Mouse (Mus musculus): ENCODE data around the gene Ep300. TPM values are rescaled to one million over a fixed set of nuclear protein-coding genes. Genes with fewer than 3 reads are reported as not detected.

The Ep300 gene
- polyA plus RNA-seq, 1 experiment from 2014 or later: 19.8 TPM

DNA sequence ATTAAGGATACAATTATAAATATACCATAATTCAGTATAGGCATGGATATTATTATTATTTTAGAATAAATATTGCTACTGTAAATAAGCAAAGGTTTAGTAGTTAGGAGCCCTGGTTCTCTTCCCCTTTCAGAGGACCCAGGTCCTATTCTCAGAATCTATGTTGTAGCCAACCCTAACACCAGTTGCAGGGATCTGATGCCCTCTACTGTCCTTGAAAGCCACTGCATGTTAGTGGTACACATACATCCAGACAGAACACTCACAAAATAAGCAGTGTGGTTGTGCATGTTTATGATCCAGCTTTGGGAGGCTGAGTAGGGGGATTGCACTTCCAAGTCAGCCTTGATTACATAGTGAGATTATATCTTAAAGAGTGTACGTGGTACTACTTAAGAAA lies 21.5 kb downstream of the Ep300 start:
- H3K36me3 ChIP-seq (replicated peaks): peaks cover 92% of the 10 kb centered on the region
- DNase-seq (ENCODE audit: extremely low spot score, low spot score): no peak

DNA sequence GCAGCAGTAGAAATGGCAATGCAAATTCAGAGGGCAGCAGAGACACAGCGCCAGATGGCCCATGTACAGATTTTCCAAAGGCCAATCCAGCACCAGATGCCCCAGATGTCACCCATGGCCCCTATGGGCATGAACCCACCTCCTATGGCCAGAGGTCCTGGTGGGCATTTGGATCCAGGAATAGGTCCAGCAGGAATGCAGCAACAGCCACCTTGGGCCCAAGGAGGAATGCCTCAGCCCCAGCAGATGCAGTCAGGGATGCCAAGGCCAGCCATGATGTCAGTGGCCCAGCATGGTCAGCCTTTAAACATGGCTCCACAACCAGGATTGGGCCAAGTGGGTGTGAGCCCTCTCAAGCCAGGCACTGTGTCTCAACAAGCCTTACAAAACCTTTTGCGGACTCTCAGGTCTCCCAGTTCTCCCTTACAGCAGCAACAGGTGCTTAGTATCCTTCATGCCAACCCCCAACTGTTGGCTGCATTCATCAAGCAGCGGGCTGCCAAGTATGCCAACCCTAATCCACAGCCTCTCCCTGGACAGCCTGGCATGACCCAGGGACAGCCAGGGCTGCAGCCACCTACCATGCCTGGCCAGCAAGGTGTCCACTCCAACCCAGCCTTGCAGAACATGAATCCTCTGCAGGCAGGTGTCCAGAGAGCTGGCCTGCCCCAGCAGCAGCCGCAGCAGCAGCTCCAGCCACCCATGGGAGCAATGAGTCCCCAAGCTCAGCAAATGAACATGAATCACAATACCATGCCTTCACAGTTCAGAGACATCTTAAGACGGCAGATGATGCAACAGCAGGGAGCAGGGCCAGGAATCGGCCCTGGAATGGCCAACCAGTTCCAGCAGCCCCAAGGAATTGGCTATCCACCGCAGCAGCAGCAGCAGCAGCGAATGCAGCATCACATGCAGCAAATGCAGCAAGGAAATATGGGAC lies 64.6 kb downstream of the Ep300 start:
- no peaks in the 10 kb centered on the region for H3K27me3 ChIP-seq (ENCODE audit: poor library complexity, severe bottlenecking)

More for the DNA sequence above, 21.5 kb downstream of the Ep300 start:
- no peaks in the 10 kb centered on the region for H3K4me1 ChIP-seq
- H3K27ac ChIP-seq: no peak overlapping the region
- H3K9me3 ChIP-seq: no peaks in the 10 kb centered on the region
- 90% methylated on average over 1 of the region's 1 CpGs for WGBS
- no peaks in the 10 kb centered on the region for H3K27me3 ChIP-seq (ENCODE audit: poor library complexity, severe bottlenecking)
- H3K4me3 ChIP-seq: no peak overlapping the region

DNA sequence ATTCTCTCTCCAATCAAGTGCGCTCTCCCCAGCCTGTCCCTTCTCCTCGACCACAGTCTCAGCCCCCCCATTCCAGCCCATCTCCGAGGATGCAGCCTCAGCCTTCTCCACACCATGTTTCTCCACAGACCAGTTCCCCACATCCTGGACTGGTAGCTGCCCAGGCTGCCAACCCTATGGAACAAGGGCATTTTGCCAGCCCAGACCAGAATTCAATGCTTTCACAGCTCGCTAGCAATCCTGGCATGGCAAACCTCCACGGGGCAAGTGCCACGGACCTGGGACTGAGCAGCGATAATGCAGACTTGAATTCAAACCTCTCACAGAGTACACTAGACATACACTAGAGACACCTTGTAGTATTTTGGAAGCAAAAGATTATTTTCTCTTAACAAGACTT lies 65.5 kb downstream of the Ep300 start:
- WGBS: 92% methylated on average over 7 of the region's 7 CpGs
- Histone ChIP-seq H3K27me3 (ENCODE audit: poor library complexity, severe bottlenecking) (no peaks in the 10 kb centered on the region), H3K9me3 (no peaks in the 10 kb centered on the region), H3K36me3 (replicated peaks) (peaks cover 71% of the 10 kb centered on the region), H3K27ac (no peak overlapping the region), H3K4me1 (no peaks in the 10 kb centered on the region), H3K4me3 (no peak overlapping the region)
- DNase-seq (ENCODE audit: extremely low spot score, low spot score): no peak

More for the DNA sequence above, 64.6 kb downstream of the Ep300 start:
- peaks cover 80% of the 10 kb centered on the region for H3K36me3 ChIP-seq (replicated peaks)
- no peaks in the 10 kb centered on the region for H3K9me3 ChIP-seq
- WGBS: 93% methylated on average over 8 of the region's 8 CpGs
- no peaks in the 10 kb centered on the region for H3K4me1 ChIP-seq
- no peak overlapping the region for H3K27ac ChIP-seq
- DNase-seq (ENCODE audit: extremely low spot score, low spot score): no peak
- no peak overlapping the region for H3K4me3 ChIP-seq

DNA sequence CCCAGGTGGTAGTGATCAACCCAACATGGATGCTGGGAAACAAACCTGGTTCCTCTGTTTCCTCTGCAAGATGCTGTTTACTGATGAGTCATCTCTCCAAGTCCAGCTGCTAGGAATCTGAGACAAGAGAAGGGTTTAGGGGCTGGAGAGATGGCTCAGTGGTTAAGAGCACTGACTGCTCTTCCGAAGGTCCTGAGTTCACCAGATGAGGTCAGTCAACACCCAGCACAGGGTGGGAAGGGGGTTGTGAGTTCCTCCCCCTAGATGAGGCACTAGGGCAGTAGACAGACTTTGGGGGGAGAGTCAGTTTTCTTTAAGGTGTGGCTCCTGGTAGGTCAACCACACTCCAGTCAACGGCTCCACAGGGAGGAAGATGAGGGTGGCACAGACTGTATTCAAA lies 76.5 kb downstream of the Ep300 start:
- Histone ChIP-seq H3K4me1 (peaks cover 10% of the 10 kb centered on the region), H3K9me3 (no peaks in the 10 kb centered on the region), H3K27me3 (ENCODE audit: poor library complexity, severe bottlenecking) (no peaks in the 10 kb centered on the region), H3K36me3 (replicated peaks) (no peaks in the 10 kb centered on the region), H3K27ac (no peak overlapping the region), H3K4me3 (no peak overlapping the region)
- 93% methylated on average over 2 of the region's 2 CpGs for WGBS
- no peak for DNase-seq (ENCODE audit: extremely low spot score, low spot score)

DNA sequence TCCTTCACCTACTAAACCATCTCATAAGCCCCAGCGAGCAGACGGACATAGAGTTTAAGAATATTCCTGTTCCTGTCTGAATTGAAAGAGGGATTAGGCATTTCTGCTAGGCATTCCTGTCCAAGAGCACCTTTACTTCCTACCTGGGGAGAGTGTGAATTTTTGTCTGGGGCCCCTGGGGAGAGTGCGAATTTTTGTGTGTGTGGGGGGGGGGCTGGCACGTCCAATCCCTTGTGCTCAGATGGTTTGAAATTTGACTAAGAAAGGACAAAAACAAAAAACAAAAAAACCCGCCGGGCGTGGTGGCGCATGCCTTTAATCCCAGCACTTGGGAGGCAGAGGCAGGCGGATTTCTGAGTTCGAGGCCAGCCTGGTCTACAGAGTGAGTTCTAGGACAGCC lies 78.1 kb downstream of the Ep300 start:
- H3K36me3 ChIP-seq (replicated peaks): peaks cover 16% of the 10 kb centered on the region
- peak overlapping the region; percentile 87; the same call in 1 of the 2 replicates for H3K27ac ChIP-seq
- peak overlapping the region; percentile 93 for H3K4me3 ChIP-seq
- H3K27me3 ChIP-seq (ENCODE audit: poor library complexity, severe bottlenecking): no peaks in the 10 kb centered on the region
- no peaks in the 10 kb centered on the region for H3K9me3 ChIP-seq
- no peak for DNase-seq (ENCODE audit: extremely low spot score, low spot score)
- H3K4me1 ChIP-seq: peaks cover 10% of the 10 kb centered on the region
- whole genome bisulfite sequencing: 64% methylated on average over 10 of the region's 10 CpGs

DNA sequence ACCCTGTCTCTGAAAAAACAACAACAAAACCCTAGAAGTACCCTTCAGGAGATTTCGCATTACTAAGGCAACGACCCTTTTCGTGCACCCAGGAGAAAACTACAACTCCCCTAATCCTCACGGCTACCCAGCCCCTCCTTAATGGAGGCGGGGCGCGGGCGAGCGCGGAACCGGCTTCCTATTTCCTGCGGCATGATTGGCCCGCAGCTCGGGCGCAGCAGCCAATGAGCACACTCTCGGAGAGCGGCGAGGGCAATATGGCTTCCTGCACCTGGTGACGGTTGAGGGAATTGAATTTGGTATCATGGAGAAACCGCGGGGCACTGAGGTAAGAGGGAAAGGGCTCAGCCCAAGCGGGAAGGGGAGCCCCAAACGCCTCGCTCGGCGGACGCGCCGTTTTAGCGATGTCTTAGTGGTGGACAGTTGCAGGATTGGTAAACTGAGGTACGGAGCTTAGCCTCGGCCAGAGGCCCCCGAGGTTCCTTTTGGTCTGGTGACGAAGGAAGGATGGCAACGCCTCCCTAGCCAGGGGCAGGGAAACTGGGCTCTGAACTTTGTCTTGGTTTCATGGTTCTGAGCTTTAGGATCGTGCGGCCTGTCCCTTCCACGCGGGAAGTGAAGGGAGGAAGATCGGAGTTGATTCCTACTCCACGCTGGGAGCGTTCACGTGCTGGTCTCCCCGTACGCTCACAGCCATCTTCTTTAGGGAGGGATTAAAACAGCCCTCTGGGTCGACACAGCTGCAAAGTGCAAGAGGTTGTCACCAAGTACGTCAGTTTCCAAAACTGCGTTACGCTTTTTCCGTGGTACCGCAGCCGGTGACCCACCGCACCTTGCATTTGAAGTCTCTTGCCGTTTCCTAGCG lies 78.8 kb downstream of the Ep300 start, which contains the start of gene L3mbtl2:
L3mbtl2 (plus strand) TSS at position 193 of the 865 bp plus-strand sequence.
- DNase-seq (ENCODE audit: extremely low spot score, low spot score): peak; percentile 91
- WGBS: 1% methylated on average over 55 of the region's 55 CpGs
- peaks cover 10% of the 10 kb centered on the region for H3K4me1 ChIP-seq
- H3K36me3 ChIP-seq (replicated peaks): peaks cover 22% of the 10 kb centered on the region
- H3K27me3 ChIP-seq (ENCODE audit: poor library complexity, severe bottlenecking): no peaks in the 10 kb centered on the region
- peak within 1 kb of the TSS; percentile 93 for H3K4me3 ChIP-seq
- H3K27ac ChIP-seq: peak within 1 kb of the TSS; percentile 87
- no peaks in the 10 kb centered on the region for H3K9me3 ChIP-seq

DNA sequence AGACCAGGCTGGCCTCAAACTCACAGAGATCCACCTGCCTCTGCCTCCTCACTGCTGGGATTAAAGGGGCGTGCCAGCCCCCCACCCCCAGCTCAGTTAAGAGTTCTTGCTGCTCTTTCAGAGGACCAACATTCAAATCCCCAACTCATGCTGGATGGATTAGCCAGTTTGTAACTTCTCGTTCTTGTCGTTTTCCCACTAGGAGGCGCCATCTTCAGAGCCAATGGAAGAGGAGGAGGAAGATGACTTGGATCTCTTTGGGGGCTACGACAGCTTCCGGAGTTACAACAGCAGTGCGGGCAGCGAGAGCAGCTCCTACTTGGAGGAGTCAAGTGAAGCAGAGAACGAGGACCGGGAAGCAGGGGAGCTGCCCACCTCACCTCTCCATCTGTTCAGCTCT lies 81.8 kb downstream of the Ep300 start:
- H3K36me3 ChIP-seq (replicated peaks): peaks cover 51% of the 10 kb centered on the region
- 88% methylated on average over 10 of the region's 10 CpGs for WGBS
- no peaks in the 10 kb centered on the region for H3K27me3 ChIP-seq (ENCODE audit: poor library complexity, severe bottlenecking)
- DNase-seq (ENCODE audit: extremely low spot score, low spot score): no peak
- no peak overlapping the region for H3K4me3 ChIP-seq
- H3K27ac ChIP-seq: no peak overlapping the region
- H3K4me1 ChIP-seq: peaks cover 10% of the 10 kb centered on the region
- no peaks in the 10 kb centered on the region for H3K9me3 ChIP-seq

DNA sequence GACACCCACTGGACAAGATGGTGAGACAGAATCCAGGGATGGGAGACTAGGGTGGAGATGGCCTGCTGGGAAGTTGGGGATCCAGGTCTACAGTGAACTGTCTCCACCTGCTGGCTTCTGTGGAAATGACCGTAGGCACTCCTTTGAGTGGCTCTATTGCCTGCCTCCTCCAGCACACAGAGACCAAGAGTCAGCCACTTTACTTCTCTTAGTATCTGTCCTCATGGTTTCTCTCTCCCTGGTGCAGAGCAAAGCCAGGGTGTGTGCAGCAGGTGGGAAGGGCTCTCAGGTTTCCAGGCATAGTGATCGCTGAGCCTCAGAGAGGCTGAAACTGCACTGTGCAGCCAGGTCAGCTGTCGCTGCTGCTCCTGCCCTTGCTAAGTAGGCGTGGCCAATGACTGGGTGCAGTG lies 85.1 kb downstream of the Ep300 start:
- Histone ChIP-seq H3K4me1 (peaks cover under 1% of the 10 kb centered on the region), H3K4me3 (0 out of 2 replicates have a peak overlapping the region, but pooled peaks have one; percentile 8), H3K27me3 (ENCODE audit: poor library complexity, severe bottlenecking) (no peaks in the 10 kb centered on the region), H3K27ac (no peak overlapping the region), H3K9me3 (no peaks in the 10 kb centered on the region), H3K36me3 (replicated peaks) (peaks cover 76% of the 10 kb centered on the region)
- no peak for DNase-seq (ENCODE audit: extremely low spot score, low spot score)
- 81% methylated on average over 4 of the region's 4 CpGs for WGBS

DNA sequence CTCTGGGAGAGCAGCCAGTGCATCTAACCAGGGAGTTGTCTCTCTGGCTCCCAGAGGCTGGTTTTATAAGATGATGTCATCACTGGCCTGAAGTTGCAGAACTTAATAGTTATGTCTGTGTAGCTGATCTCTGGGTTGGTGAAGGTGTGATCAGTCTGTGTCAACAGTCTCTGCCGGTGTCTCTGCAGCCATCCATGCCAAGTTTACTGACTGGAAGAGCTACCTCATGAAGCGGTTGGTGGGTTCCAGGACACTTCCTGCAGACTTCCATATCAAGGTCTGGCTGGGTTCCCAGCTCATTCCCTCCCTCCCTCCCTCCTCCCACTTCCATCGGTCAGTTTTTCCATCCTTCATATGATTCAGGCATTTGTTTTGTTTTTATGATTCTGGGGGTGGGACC lies 91.5 kb downstream of the Ep300 start:
- WGBS: 92% methylated on average over 3 of the region's 3 CpGs
- no peaks in the 10 kb centered on the region for H3K27me3 ChIP-seq (ENCODE audit: poor library complexity, severe bottlenecking)
- DNase-seq (ENCODE audit: extremely low spot score, low spot score): no peak
- H3K4me3 ChIP-seq: no peak overlapping the region
- no peak overlapping the region for H3K27ac ChIP-seq
- H3K4me1 ChIP-seq: no peaks in the 10 kb centered on the region
- no peaks in the 10 kb centered on the region for H3K9me3 ChIP-seq
- peaks cover 88% of the 10 kb centered on the region for H3K36me3 ChIP-seq (replicated peaks)

DNA sequence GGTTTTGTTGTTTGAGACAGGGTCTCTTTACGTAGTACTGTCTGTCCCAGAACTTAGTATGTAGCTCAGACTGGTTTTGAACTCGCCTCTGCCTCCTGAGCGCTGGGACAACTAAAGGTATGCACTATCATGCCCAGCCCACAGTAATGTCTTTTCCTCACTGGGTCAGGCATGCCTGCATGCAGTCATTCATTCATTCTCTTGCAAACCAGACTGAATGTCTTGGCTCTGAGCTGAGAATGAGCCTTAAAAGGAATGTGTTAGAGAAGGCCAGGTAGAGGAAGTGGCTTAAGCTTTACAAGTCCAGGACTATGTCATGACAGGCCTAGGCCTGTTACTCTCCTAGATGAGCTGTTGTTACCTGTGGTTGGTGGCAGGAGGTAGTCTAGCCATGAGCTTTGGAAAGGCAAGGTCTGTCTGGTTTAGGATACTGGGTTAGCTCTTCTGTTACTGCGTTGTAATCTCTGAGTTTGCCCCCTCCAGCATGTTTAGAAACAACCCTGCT lies 95.2 kb downstream of the Ep300 start:
- H3K27me3 ChIP-seq (ENCODE audit: poor library complexity, severe bottlenecking): no peaks in the 10 kb centered on the region
- no peak overlapping the region for H3K27ac ChIP-seq
- H3K4me1 ChIP-seq: no peaks in the 10 kb centered on the region
- WGBS: 93% methylated on average over 4 of the region's 4 CpGs
- no peaks in the 10 kb centered on the region for H3K9me3 ChIP-seq
- peaks cover 97% of the 10 kb centered on the region for H3K36me3 ChIP-seq (replicated peaks)
- no peak for DNase-seq (ENCODE audit: extremely low spot score, low spot score)
- no peak overlapping the region for H3K4me3 ChIP-seq

DNA sequence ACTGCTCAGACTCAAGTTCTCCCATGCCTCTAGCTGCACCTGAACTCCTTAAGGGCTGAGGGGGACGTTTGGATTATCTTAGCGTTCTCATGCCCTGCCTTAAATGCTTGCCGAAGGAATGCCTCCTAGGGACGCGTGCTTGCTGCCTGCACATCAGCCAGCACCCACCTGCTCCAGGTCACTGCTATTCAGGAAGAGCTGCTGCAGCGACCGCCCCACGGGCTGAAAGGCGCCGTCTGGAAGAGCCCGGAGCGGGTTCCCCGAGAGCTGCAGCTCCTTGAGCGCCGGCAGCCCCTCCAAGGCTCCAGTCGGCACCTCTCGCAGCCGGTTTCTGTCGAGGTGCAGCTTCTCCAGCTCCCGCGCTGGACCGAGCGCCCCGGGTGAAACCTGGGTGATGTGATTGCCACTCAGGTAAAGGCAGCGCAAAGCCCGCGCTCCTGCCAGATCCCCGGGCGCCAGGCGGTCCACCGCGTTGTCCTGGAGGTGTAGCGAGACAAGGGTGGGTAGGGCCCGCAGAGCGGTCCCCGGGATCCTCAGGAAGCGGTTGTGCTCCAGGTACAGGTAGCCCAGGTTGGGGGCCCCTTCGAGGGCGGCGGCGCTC lies 108.3 kb downstream of the Ep300 start:
- no peak for DNase-seq (ENCODE audit: extremely low spot score, low spot score)
- Histone ChIP-seq H3K4me1 (peaks cover 26% of the 10 kb centered on the region), H3K4me3 (peak overlapping the region; percentile 69), H3K9me3 (no peaks in the 10 kb centered on the region), H3K27me3 (ENCODE audit: poor library complexity, severe bottlenecking) (peaks cover 62% of the 10 kb centered on the region), H3K36me3 (replicated peaks) (peaks cover 6% of the 10 kb centered on the region), H3K27ac (peak overlapping the region; percentile 84)
- 5% methylated on average over 41 of the region's 41 CpGs for WGBS

Measured in forebrain, embryonic 10.5 days (tissue).